Mouse (Mus musculus): ENCODE data around the gene Kcnk4. TPM values are rescaled to one million over a fixed set of nuclear protein-coding genes. Genes with fewer than 3 reads are reported as not detected.

Gene Kcnk4
- polyA plus RNA-seq, 1 experiment from 2014 or later, result 0.18 TPM

GRCm38 (mm10) chr19:6942249-6942691 is 8.0 kb upstream of the Kcnk4 start, which contains the start of gene Gpr137:
TSS of gene Gpr137 (minus strand) at chr19:6942480.
- under 1% methylated on average over 27 of the region's 27 CpGs for WGBS
- ATAC-seq (replicated peaks; ENCODE audit: low FRiP score) (peak; percentile 92), DNase-seq (ENCODE audit: low spot score) (peak; percentile 94)
- peak within 1 kb of the TSS; percentile 70 for H3K4me3 ChIP-seq (ENCODE audit: low read depth, low read length)
- H3K27ac ChIP-seq (ENCODE audit: low read depth, low read length), result peak within 1 kb of the TSS; percentile 87
- peaks cover 16% of the 10 kb centered on the region for H3K4me1 ChIP-seq (replicated peaks; ENCODE audit: control insufficient read depth, insufficient read depth, low read length)
- H3K4me2 ChIP-seq, result peak within 1 kb of the TSS; percentile 96
- peak within 1 kb of the TSS; percentile 83 for H3K9ac ChIP-seq (ENCODE audit: low read depth, low read length)
- 0 out of 2 replicates have a peak, but pooled peaks cover 3% of the 10 kb centered on the region for H3K36me3 ChIP-seq (ENCODE audit: control insufficient read depth, insufficient read depth, low read length)
- H3K9me3 ChIP-seq (ENCODE audit: control insufficient read depth, low read length), result no peaks in the 10 kb centered on the region
- H3K27me3 ChIP-seq (replicated peaks; ENCODE audit: control insufficient read depth, insufficient read depth, low read length), result no peaks in the 10 kb centered on the region

GRCm38 (mm10) chr19:6941372-6942248 is 7.3 kb upstream of the Kcnk4 start, which contains the start of gene Bad:
TSS of gene Bad (plus strand) at chr19:6941861.
- ATAC-seq (replicated peaks; ENCODE audit: low FRiP score) (peak; percentile 80), DNase-seq (ENCODE audit: low spot score) (peak; percentile 94)
- Histone ChIP-seq H3K4me2 (peak within 1 kb of the TSS; percentile 96), H3K4me3 (ENCODE audit: low read depth, low read length) (peak within 1 kb of the TSS; percentile 70), H3K4me1 (replicated peaks; ENCODE audit: control insufficient read depth, insufficient read depth, low read length) (peaks cover 16% of the 10 kb centered on the region), H3K9me3 (ENCODE audit: control insufficient read depth, low read length) (no peaks in the 10 kb centered on the region), H3K9ac (ENCODE audit: low read depth, low read length) (peak within 1 kb of the TSS; percentile 83), H3K27ac (ENCODE audit: low read depth, low read length) (peak within 1 kb of the TSS; percentile 87), H3K36me3 (ENCODE audit: control insufficient read depth, insufficient read depth, low read length) (0 out of 2 replicates have a peak, but pooled peaks cover 3% of the 10 kb centered on the region), H3K27me3 (replicated peaks; ENCODE audit: control insufficient read depth, insufficient read depth, low read length) (no peaks in the 10 kb centered on the region)
- under 1% methylated on average over 83 of the region's 83 CpGs for WGBS

GRCm38 (mm10) chr19:6940396-6941351 is 6.4 kb upstream of the Kcnk4 start:
- peaks cover 16% of the 10 kb centered on the region for H3K4me1 ChIP-seq (replicated peaks; ENCODE audit: control insufficient read depth, insufficient read depth, low read length)
- no peaks in the 10 kb centered on the region for H3K9me3 ChIP-seq (ENCODE audit: control insufficient read depth, low read length)
- H3K36me3 ChIP-seq (ENCODE audit: control insufficient read depth, insufficient read depth, low read length), result 0 out of 2 replicates have a peak, but pooled peaks cover 3% of the 10 kb centered on the region
- H3K4me3 ChIP-seq (ENCODE audit: low read depth, low read length), result peak overlapping the region; percentile 70
- peaks cover 6% of the 10 kb centered on the region for H3K27me3 ChIP-seq (replicated peaks; ENCODE audit: control insufficient read depth, insufficient read depth, low read length)
- 22% methylated on average over 29 of the region's 29 CpGs for WGBS
- peak overlapping the region; percentile 96 for H3K4me2 ChIP-seq
- no peak for ATAC-seq (replicated peaks; ENCODE audit: low FRiP score)
- peak overlapping the region; percentile 8; the same call in 1 of the 2 replicates for H3K27ac ChIP-seq (ENCODE audit: low read depth, low read length)
- peak; percentile 57 for DNase-seq (ENCODE audit: low spot score)
- peak overlapping the region; percentile 83 for H3K9ac ChIP-seq (ENCODE audit: low read depth, low read length)

GRCm38 (mm10) chr19:6939106-6940002 is 5.0 kb upstream of the Kcnk4 start:
- no peaks in the 10 kb centered on the region for H3K36me3 ChIP-seq (ENCODE audit: control insufficient read depth, insufficient read depth, low read length)
- no peaks in the 10 kb centered on the region for H3K9me3 ChIP-seq (ENCODE audit: control insufficient read depth, low read length)
- no peak overlapping the region for H3K27ac ChIP-seq (ENCODE audit: low read depth, low read length)
- H3K4me1 ChIP-seq (replicated peaks; ENCODE audit: control insufficient read depth, insufficient read depth, low read length), result peaks cover 16% of the 10 kb centered on the region
- H3K9ac ChIP-seq (ENCODE audit: low read depth, low read length), result no peak overlapping the region
- H3K27me3 ChIP-seq (replicated peaks; ENCODE audit: control insufficient read depth, insufficient read depth, low read length), result peaks cover 19% of the 10 kb centered on the region
- H3K4me3 ChIP-seq (ENCODE audit: low read depth, low read length), result no peak overlapping the region
- ATAC-seq (replicated peaks; ENCODE audit: low FRiP score) (no peak), DNase-seq (ENCODE audit: low spot score) (no peak)
- H3K4me2 ChIP-seq, result no peak overlapping the region
- 88% methylated on average over 20 of the region's 20 CpGs for WGBS

- Histone ChIP-seq H3K4me2 (no peak overlapping the region), H3K36me3 (ENCODE audit: control insufficient read depth, insufficient read depth, low read length) (no peaks in the 10 kb centered on the region), H3K27ac (ENCODE audit: low read depth, low read length) (no peak overlapping the region), H3K4me3 (ENCODE audit: low read depth, low read length) (no peak overlapping the region), H3K9ac (ENCODE audit: low read depth, low read length) (no peak overlapping the region), H3K9me3 (ENCODE audit: control insufficient read depth, low read length) (no peaks in the 10 kb centered on the region), H3K4me1 (replicated peaks; ENCODE audit: control insufficient read depth, insufficient read depth, low read length) (peaks cover 12% of the 10 kb centered on the region), H3K27me3 (replicated peaks; ENCODE audit: control insufficient read depth, insufficient read depth, low read length) (peaks cover 34% of the 10 kb centered on the region)
- ATAC-seq (replicated peaks; ENCODE audit: low FRiP score), result no peak
- no peak for DNase-seq (ENCODE audit: low spot score)
- WGBS, result 83% methylated on average over 16 of the region's 16 CpGs
These were observed 3.5 kb upstream of the Kcnk4 start for GRCm38 (mm10) chr19:6937541-6938465.

- H3K36me3 ChIP-seq (ENCODE audit: control insufficient read depth, insufficient read depth, low read length), result no peaks in the 10 kb centered on the region
- peaks cover 9% of the 10 kb centered on the region for H3K4me1 ChIP-seq (replicated peaks; ENCODE audit: control insufficient read depth, insufficient read depth, low read length)
- H3K9me3 ChIP-seq (ENCODE audit: control insufficient read depth, low read length), result no peaks in the 10 kb centered on the region
- ATAC-seq (replicated peaks; ENCODE audit: low FRiP score) (no peak), DNase-seq (ENCODE audit: low spot score) (no peak)
- H3K4me3 ChIP-seq (ENCODE audit: low read depth, low read length), result no peak overlapping the region
- 22% methylated on average over 3 of the region's 3 CpGs for WGBS
- no peak overlapping the region for H3K4me2 ChIP-seq
- H3K27me3 ChIP-seq (replicated peaks; ENCODE audit: control insufficient read depth, insufficient read depth, low read length), result peaks cover 49% of the 10 kb centered on the region
- no peak overlapping the region for H3K27ac ChIP-seq (ENCODE audit: low read depth, low read length)
- no peak overlapping the region for H3K9ac ChIP-seq (ENCODE audit: low read depth, low read length)
These were observed 2.0 kb upstream of the Kcnk4 start for GRCm38 (mm10) chr19:6936299-6936698.

- Histone ChIP-seq H3K4me1 (replicated peaks; ENCODE audit: control insufficient read depth, insufficient read depth, low read length) (no peaks in the 10 kb centered on the region; the same call in 1 of the 2 replicates), H3K9me3 (ENCODE audit: control insufficient read depth, low read length) (no peaks in the 10 kb centered on the region), H3K9ac (ENCODE audit: low read depth, low read length) (no peak overlapping the region), H3K4me2 (peak overlapping the region; percentile 46), H3K27me3 (replicated peaks; ENCODE audit: control insufficient read depth, insufficient read depth, low read length) (peaks cover 73% of the 10 kb centered on the region), H3K4me3 (ENCODE audit: low read depth, low read length) (peak overlapping the region; percentile 28), H3K27ac (ENCODE audit: low read depth, low read length) (no peak overlapping the region), H3K36me3 (ENCODE audit: control insufficient read depth, insufficient read depth, low read length) (no peaks in the 10 kb centered on the region)
- no peak for ATAC-seq (replicated peaks; ENCODE audit: low FRiP score)
- no peak for DNase-seq (ENCODE audit: low spot score)
- 8% methylated on average over 58 of the region's 58 CpGs for WGBS
These were observed 700 bp downstream of the Kcnk4 start for GRCm38 (mm10) chr19:6933436-6934194.

Measured in liver, embryonic 11.5 days (tissue).